Mouse (Mus musculus) MEL (cell line): Measurements from ENCODE around the gene Notch2. TPM values are rescaled to one million over a fixed set of nuclear protein-coding genes. Genes with fewer than 3 reads are reported as not detected.

ENCODE experiments used
- BHLHE40 ChIP-seq: IDR thresholded peaks from 2 replicates; pipeline ENCODE4 v1.6.1; 2012; ENCODE audit warnings: low read depth, mild to moderate bottlenecking, inconsistent platforms, low read length, improper control_type of control experiment, borderline replicate concordance
- CHD1 ChIP-seq: IDR thresholded peaks from 2 replicates; pipeline ENCODE4 v1.6.1; 2012; ENCODE audit warnings: low read depth, mild to moderate bottlenecking, inconsistent platforms, low read length, improper control_type of control experiment
- CHD2 ChIP-seq: IDR thresholded peaks from 2 replicates; pipeline ENCODE4 v1.6.1; 2011; ENCODE audit warnings: low read length, improper control_type of control experiment
- CTCF ChIP-seq, 3 experiments: IDR thresholded peaks in 2 of 3; conservative IDR thresholded peaks in 1 of 3; 2 replicates each; pipeline ENCODE4 v1.5.1; 2011 to 2012; ENCODE audit warnings: low read length in 3 of 3, low read depth in 2 of 3, mild to moderate bottlenecking in 2 of 3, improper control_type of control experiment in 1 of 3, inconsistent platforms in 1 of 3, mixed read lengths in 1 of 3, moderate library complexity in 1 of 3; ENCODE audit not compliant: control insufficient read depth in 1 of 3, insufficient read depth in 1 of 3, poor library complexity in 1 of 3, severe bottlenecking in 1 of 3
- ELF1 ChIP-seq: IDR thresholded peaks from 2 replicates; pipeline ENCODE4 v1.6.1; 2014; ENCODE audit warnings: low read depth, mild to moderate bottlenecking, inconsistent platforms, low read length, improper control_type of control experiment, moderate library complexity
- EP300 ChIP-seq, 2 experiments: IDR thresholded peaks; 2 replicates each; pipeline ENCODE4 v1.6.1; 2011; ENCODE audit warnings: improper control_type of control experiment in 2 of 2, low read length in 2 of 2, low read depth in 1 of 2, mild to moderate bottlenecking in 1 of 2
- GABPA ChIP-seq: IDR thresholded peaks from 2 replicates; pipeline ENCODE4 v1.6.1; 2012; ENCODE audit warnings: low read depth, mild to moderate bottlenecking, inconsistent platforms, low read length, improper control_type of control experiment, moderate library complexity
- GATA1 ChIP-seq: IDR thresholded peaks from 2 replicates; pipeline ENCODE4 v1.6.1; 2011; ENCODE audit warnings: low read depth, low read length, improper control_type of control experiment
- JUND ChIP-seq: IDR thresholded peaks from 2 replicates; pipeline ENCODE4 v1.6.1; 2011; ENCODE audit warnings: low read depth, mild to moderate bottlenecking, improper control_type of control experiment, low read length
- MAFK ChIP-seq: IDR thresholded peaks from 2 replicates; pipeline ENCODE4 v1.6.1; 2011; ENCODE audit warnings: low read depth, mild to moderate bottlenecking, low read length, improper control_type of control experiment, borderline replicate concordance
- MAX ChIP-seq: IDR thresholded peaks from 2 replicates; pipeline ENCODE4 v1.6.1; 2011; ENCODE audit warnings: low read length, improper control_type of control experiment
- MAZ ChIP-seq: IDR thresholded peaks from 2 replicates; pipeline ENCODE4 v1.6.1; 2012; ENCODE audit warnings: low read depth, mild to moderate bottlenecking, inconsistent platforms, low read length, improper control_type of control experiment
- NELFE ChIP-seq: IDR thresholded peaks from 2 replicates; pipeline ENCODE4 v1.6.1; 2011; ENCODE audit warnings: low read depth, low read length, improper control_type of control experiment
- POLR2A ChIP-seq, 2 experiments: IDR thresholded peaks; 2 replicates each; pipeline ENCODE4 v1.6.1; 2011 to 2012; ENCODE audit warnings: low read length in 2 of 2, mild to moderate bottlenecking in 2 of 2, control low read depth in 1 of 2, improper control_type of control experiment in 1 of 2, low read depth in 1 of 2, moderate library complexity in 1 of 2; ENCODE audit not compliant: control insufficient read depth in 1 of 2, insufficient read depth in 1 of 2, poor library complexity in 1 of 2
- POLR2AphosphoS5 ChIP-seq: IDR thresholded peaks from 2 replicates; pipeline ENCODE4 v1.6.1; 2012; ENCODE audit warnings: low read depth, borderline replicate concordance, mild to moderate bottlenecking, inconsistent platforms, low read length, moderate library complexity, mixed read lengths
- RAD21 ChIP-seq: IDR thresholded peaks from 2 replicates; pipeline ENCODE4 v1.6.1; 2011; ENCODE audit warnings: mild to moderate bottlenecking, low read depth, low read length, improper control_type of control experiment
- SMC3 ChIP-seq: IDR thresholded peaks from 2 replicates; pipeline ENCODE4 v1.6.1; 2011; ENCODE audit warnings: low read depth, low read length, improper control_type of control experiment
- TAL1 ChIP-seq: IDR thresholded peaks from 2 replicates; pipeline ENCODE4 v1.6.1; 2012; ENCODE audit warnings: mild to moderate bottlenecking, inconsistent platforms, low read length, moderate library complexity, mixed read lengths
- TBP ChIP-seq: IDR thresholded peaks from 2 replicates; pipeline ENCODE4 v1.8.0; 2011; ENCODE audit warnings: low read depth, low read length, improper control_type of control experiment
- UBTF ChIP-seq: IDR thresholded peaks from 2 replicates; pipeline ENCODE4 v1.6.1; 2012; ENCODE audit warnings: low read depth, mild to moderate bottlenecking, inconsistent platforms, low read length, improper control_type of control experiment, moderate library complexity, borderline replicate concordance; ENCODE audit not compliant: insufficient read depth
- USF1 ChIP-seq: IDR thresholded peaks from 2 replicates; pipeline ENCODE4 v1.6.1; 2014; ENCODE audit warnings: low read depth, mild to moderate bottlenecking, inconsistent platforms, low read length, improper control_type of control experiment, moderate library complexity
- USF2 ChIP-seq, 2 experiments: IDR thresholded peaks; 2 replicates each; pipeline ENCODE4 v1.6.1; 2011 to 2012; ENCODE audit warnings: improper control_type of control experiment in 2 of 2, low read length in 2 of 2, borderline replicate concordance in 1 of 2, inconsistent platforms in 1 of 2, low read depth in 1 of 2, mild to moderate bottlenecking in 1 of 2; ENCODE audit not compliant: insufficient read depth in 1 of 2
- ZC3H11A ChIP-seq: IDR thresholded peaks from 2 replicates; pipeline ENCODE4 v1.6.1; 2012; ENCODE audit warnings: low read depth, mild to moderate bottlenecking, inconsistent platforms, low read length, improper control_type of control experiment
- ZKSCAN1 ChIP-seq: IDR thresholded peaks from 2 replicates; pipeline ENCODE4 v1.6.1; 2012; ENCODE audit warnings: low read depth, mild to moderate bottlenecking, inconsistent platforms, low read length, improper control_type of control experiment, moderate library complexity
- ZMIZ1 ChIP-seq: IDR thresholded peaks from 2 replicates; pipeline ENCODE4 v1.6.1; 2012; ENCODE audit warnings: low read depth, mild to moderate bottlenecking, inconsistent platforms, low read length, improper control_type of control experiment, moderate library complexity
- ZNF384 ChIP-seq: IDR thresholded peaks from 2 replicates; pipeline ENCODE4 v1.6.1; 2012; ENCODE audit warnings: low read depth, mild to moderate bottlenecking, inconsistent platforms, low read length, improper control_type of control experiment
- polyA plus RNA-seq, 2 experiments: library from polyadenylated mRNA; stranded (reverse) in 1 of 2; unstranded in 1 of 2; fragments of >175 nt in 1 of 2; fragments of >200 nt in 1 of 2; gene quantifications; 2 replicates each; pipeline versions ENCODE4 v1.2.1 to v1.2.4; 2012; ENCODE audit warnings: low replicate concordance in 2 of 2, low read depth in 1 of 2; ENCODE audit not compliant: insufficient read length in 2 of 2, insufficient read depth in 1 of 2, missing spikeins in 1 of 2
- total RNA-seq: library from RNA; depleted of rRNA; stranded (reverse); fragments of 300-350 nt; gene quantifications from 2 replicates; pipeline ENCODE4 v1.2.3, GENCODE M21; 2012

Notch2 gene
- total and polyA plus RNA-seq, 3 experiments: 16.2 to 36.6 (median 16.6) TPM

- no peak for TF ChIP-seq ELF1
- no peak; a peak in 1 of 4 replicates for TF ChIP-seq POLR2A (IDR thresholded peaks at IDR 0.05; ENCODE audit: control insufficient read depth in 1 of 2, insufficient read depth in 1 of 2, low read depth in 1 of 2, low read length in 2 of 2, poor library complexity in 1 of 2)
- TF ChIP-seq BHLHE40: peak; percentile 99
- TF ChIP-seq CHD1: no peak
- no peak for TF ChIP-seq RAD21
- TF ChIP-seq USF1: peak; percentile 76
- no peak for TF ChIP-seq SMC3
- TF ChIP-seq GABPA: no peak
- TF ChIP-seq MAZ: peak; percentile 76; the same call in 1 of the 2 replicates
- no peak; the same call in 1 of the 2 replicates for TF ChIP-seq TBP
- TF ChIP-seq MAX: peak; percentile 63; the same call in 1 of the 2 replicates
- TF ChIP-seq USF2 (IDR thresholded peaks at IDR 0.05; ENCODE audit: borderline replicate concordance in 1 of 2, insufficient read depth in 1 of 2, low read depth in 1 of 2, low read length in 2 of 2): 0 out of 4 replicates have a peak, but pooled peaks of 1 of the 2 experiments have one; percentile 8
- TF ChIP-seq TAL1: no peak
- TF ChIP-seq NELFE: 0 out of 2 replicates have a peak, but pooled peaks have one; percentile 12
- TF ChIP-seq GATA1: peak; percentile 84
- TF ChIP-seq POLR2AphosphoS5: no peak
- TF ChIP-seq MAFK: peak; percentile 21; the same call in 1 of the 2 replicates
- TF ChIP-seq ZMIZ1: 0 out of 2 replicates have a peak, but pooled peaks have one; percentile 24
- no peak for TF ChIP-seq ZC3H11A
- TF ChIP-seq UBTF: no peak
- no peak for TF ChIP-seq ZNF384
- TF ChIP-seq CHD2: no peak
- TF ChIP-seq JUND: no peak
- TF ChIP-seq CTCF (IDR thresholded peaks at IDR 0.05 in 2 of 3, conservative IDR thresholded peaks at IDR 0.05 in 1 of 3; ENCODE audit: control insufficient read depth in 1 of 3, insufficient read depth in 1 of 3, low read depth in 2 of 3, low read length in 3 of 3, poor library complexity in 1 of 3, severe bottlenecking in 1 of 3): no peak
- TF ChIP-seq ZKSCAN1: no peak
- TF ChIP-seq EP300 (IDR thresholded peaks at IDR 0.05; ENCODE audit: low read depth in 1 of 2, low read length in 2 of 2): peak; percentile 84 to 85
- TF ChIP-seq, all 39 proteins: peak for 19
Observed at GRCm38 (mm10) chr3:98085812-98086268, 72.5 kb downstream of the Notch2 start (continued).
